Mouse (Mus musculus): ENCODE data around the gene Crisp4. TPM values are rescaled to one million over a fixed set of nuclear protein-coding genes. Genes with fewer than 3 reads are reported as not detected.

Crisp4 gene
- 0.17 TPM for polyA plus RNA-seq (2014; fragmentation: Illumina TruSeq; extraction: RNeasy Lipid Tissue Mini Kit (QIAGEN cat#74804); ENCODE audit: low read depth, low replicate concordance)

GRCm38 (mm10) chr1:18145802-18146201 lies at the start of gene Crisp4:
TSS of gene Crisp4 (minus strand) at chr1:18145902.

Other genes starting within 250 kb of the Crisp4 start
- gene Defb18, start 91.5 kb upstream of the Crisp4 start, polyA plus RNA-seq (2014; fragmentation: Illumina TruSeq; extraction: RNeasy Lipid Tissue Mini Kit (QIAGEN cat#74804); ENCODE audit: low read depth, low replicate concordance) = not detected
- gene Defb41, start 119.2 kb upstream of the Crisp4 start, polyA plus RNA-seq (2014; fragmentation: Illumina TruSeq; extraction: RNeasy Lipid Tissue Mini Kit (QIAGEN cat#74804); ENCODE audit: low read depth, low replicate concordance) = 2.1 TPM